Comparison of ENCODE assay signal across 9 mouse cellular contexts in genomic region chr2:35265296-35265695, GRCm38 (mm10). TPM values are rescaled to one million over a fixed set of nuclear protein-coding genes. Genes with fewer than 3 reads are reported as not detected.
DNase-seq lines count a peak whose midpoint lies in the region; ATAC-seq and TF ChIP-seq lines count a peak whose summit lies in the region.
"Had no signal": no experiment of that assay in that cellular context is flagged by ENCODE, and none has a peak within 500 bp of the region (broad histone marks: within the 10 kb centered on the region; RNA-seq: fewer than 3 reads in every experiment).

No protein-coding gene starts in this region.

- DNase-seq in cerebellum, postnatal 10 days = peak; percentile 49 to 57
- no peak for DNase-seq in cerebellum, postnatal 25 days
- peak; percentile 76 for DNase-seq in MEL (ENCODE audit: low read depth, low spot score)
- no peak for DNase-seq in forebrain, embryonic 11.5 days (ENCODE audit: low spot score)
- DNase-seq in hindbrain, embryonic 11.5 days (ENCODE audit: low spot score) = peak; percentile 55
- DNase-seq in limb, embryonic 11.5 days (ENCODE audit: low spot score) = peak; percentile 78
- DNase-seq in neural tube, embryonic 10.5 days (ENCODE audit: extremely low spot score, low spot score) = peak; percentile 48
- no peak for DNase-seq in ovary, adult 18-20 months (ENCODE audit: low spot score)

- WGBS in forebrain, embryonic 11.5 days = 59% methylated on average over 8 of the region's 8 CpGs
- WGBS in hindbrain, embryonic 11.5 days = 52% methylated on average over 8 of the region's 8 CpGs
- WGBS in limb, embryonic 11.5 days = 21% methylated on average over 8 of the region's 8 CpGs

- peaks cover 12 to 20% of the 10 kb centered on the region in 2 experiments for H3K4me1 ChIP-seq in MEL (ENCODE audit: control insufficient read depth in 1 of 2, insufficient read depth in 2 of 2, low read length in 2 of 2)
- peaks cover under 1% of the 10 kb centered on the region; the same call in 1 of the 2 replicates for H3K4me1 ChIP-seq in forebrain, embryonic 11.5 days (replicated peaks; ENCODE audit: control insufficient read depth, insufficient read depth, low read length)
- no peaks in the 10 kb centered on the region; the same call in 1 of the 2 replicates for H3K4me1 ChIP-seq in hindbrain, embryonic 11.5 days (replicated peaks; ENCODE audit: control insufficient read depth, insufficient read depth, low read length)
- peaks cover 11% of the 10 kb centered on the region; the same call in 1 of the 2 replicates for H3K4me1 ChIP-seq in limb, embryonic 11.5 days (ENCODE audit: control insufficient read depth, insufficient read depth, low read length)

- H3K4me3 ChIP-seq in MEL (ENCODE audit: control insufficient read depth in 1 of 2, insufficient read depth in 1 of 2, low read depth in 2 of 2, low read length in 2 of 2) = no peak overlapping the region
- H3K4me3 ChIP-seq in forebrain, embryonic 11.5 days (ENCODE audit: low read depth, low read length) = no peak overlapping the region
- no peak overlapping the region for H3K4me3 ChIP-seq in hindbrain, embryonic 11.5 days (ENCODE audit: low read depth, low read length)
- H3K4me3 ChIP-seq in limb, embryonic 11.5 days (ENCODE audit: low read depth, low read length) = no peak overlapping the region

- H3K27me3 ChIP-seq in MEL (ENCODE audit: control insufficient read depth in 1 of 2, insufficient read depth in 2 of 2, low read length in 2 of 2) = no peaks in the 10 kb centered on the region
- no peaks in the 10 kb centered on the region for H3K27me3 ChIP-seq in forebrain, embryonic 11.5 days (ENCODE audit: control insufficient read depth, insufficient read depth, low read length)
- no peaks in the 10 kb centered on the region for H3K27me3 ChIP-seq in hindbrain, embryonic 11.5 days (ENCODE audit: control insufficient read depth, insufficient read depth, low read length)
- no peaks in the 10 kb centered on the region for H3K27me3 ChIP-seq in limb, embryonic 11.5 days (ENCODE audit: control insufficient read depth, insufficient read depth, low read length)
- H3K27me3 ChIP-seq: Patski had no signal

- no peak for TF ChIP-seq EP300 in MEL (IDR thresholded peaks at IDR 0.05; ENCODE audit: low read depth in 1 of 2, low read length in 2 of 2)

- no peaks in the 10 kb centered on the region for H3K9me3 ChIP-seq in MEL (replicated peaks; ENCODE audit: insufficient read depth, low read length)
- no peaks in the 10 kb centered on the region for H3K9me3 ChIP-seq in forebrain, embryonic 11.5 days (ENCODE audit: control insufficient read depth, low read length)
- no peaks in the 10 kb centered on the region for H3K9me3 ChIP-seq in hindbrain, embryonic 11.5 days (ENCODE audit: control insufficient read depth, low read length)
- no peaks in the 10 kb centered on the region for H3K9me3 ChIP-seq in limb, embryonic 11.5 days (ENCODE audit: control insufficient read depth, low read length)

- no peak overlapping the region for H3K27ac ChIP-seq in MEL (ENCODE audit: control insufficient read depth, low read depth, low read length)
- H3K27ac ChIP-seq in forebrain, embryonic 11.5 days (ENCODE audit: low read depth, low read length) = no peak overlapping the region
- no peak overlapping the region for H3K27ac ChIP-seq in hindbrain, embryonic 11.5 days (ENCODE audit: low read depth, low read length)
- no peak overlapping the region for H3K27ac ChIP-seq in limb, embryonic 11.5 days (replicated peaks; ENCODE audit: low read depth, low read length)

- H3K9ac ChIP-seq in MEL (ENCODE audit: control insufficient read depth, low read depth, low read length, poor library complexity, severe bottlenecking) = no peak overlapping the region
- H3K9ac ChIP-seq in forebrain, embryonic 11.5 days (ENCODE audit: low read length) = no peak overlapping the region
- no peak overlapping the region for H3K9ac ChIP-seq in hindbrain, embryonic 11.5 days (ENCODE audit: low read depth, low read length)
- H3K9ac ChIP-seq in limb, embryonic 11.5 days (ENCODE audit: low read length) = no peak overlapping the region

- H3K36me3 ChIP-seq in MEL (ENCODE audit: control insufficient read depth in 1 of 2, insufficient read depth in 2 of 2, low read length in 2 of 2) = peaks cover 0 to 19% of the 10 kb centered on the region in 2 experiments; a peak in 2 of 4 replicates
- H3K36me3 ChIP-seq in forebrain, embryonic 11.5 days (ENCODE audit: control insufficient read depth, insufficient read depth, low read length) = no peaks in the 10 kb centered on the region
- H3K36me3 ChIP-seq in hindbrain, embryonic 11.5 days (ENCODE audit: control insufficient read depth, insufficient read depth, low read length) = no peaks in the 10 kb centered on the region
- H3K36me3 ChIP-seq in limb, embryonic 11.5 days (ENCODE audit: control insufficient read depth, insufficient read depth, low read length) = no peaks in the 10 kb centered on the region

- peak; percentile 43 to 66 (median 52) for TF ChIP-seq CTCF in MEL (IDR thresholded peaks at IDR 0.05 in 2 of 3, conservative IDR thresholded peaks at IDR 0.05 in 1 of 3; ENCODE audit: control insufficient read depth in 1 of 3, insufficient read depth in 1 of 3, low read depth in 2 of 3, low read length in 3 of 3, poor library complexity in 1 of 3, severe bottlenecking in 1 of 3)

- H3K79me2 ChIP-seq in MEL (ENCODE audit: control insufficient read depth, insufficient read depth, low read length, poor library complexity) = no peaks in the 10 kb centered on the region

- ATAC-seq in forebrain, embryonic 11.5 days (replicated peaks; ENCODE audit: low FRiP score) = peak; percentile 65; the same call in 1 of the 2 replicates
- peak; percentile 49; the same call in 1 of the 2 replicates for ATAC-seq in hindbrain, embryonic 11.5 days (ENCODE audit: low FRiP score)
- ATAC-seq in limb, embryonic 11.5 days (ENCODE audit: insufficient number of reproducible peaks, low FRiP score, low TSS enrichment, low read depth) = peak; percentile 84
- ATAC-seq: Patski had no signal

- TF ChIP-seq POLR2A in MEL (IDR thresholded peaks at IDR 0.05; ENCODE audit: control insufficient read depth in 1 of 2, insufficient read depth in 1 of 2, low read depth in 1 of 2, low read length in 2 of 2, poor library complexity in 1 of 2) = no peak

- peak; percentile 42 for TF ChIP-seq RAD21 in MEL (IDR thresholded peaks at IDR 0.05; ENCODE audit: low read depth, low read length)

- H3K4me2 ChIP-seq in forebrain, embryonic 11.5 days (ENCODE audit: low read depth, low read length, severe bottlenecking) = no peak overlapping the region
- H3K4me2 ChIP-seq in hindbrain, embryonic 11.5 days (replicated peaks; ENCODE audit: low read depth, low read length) = no peak overlapping the region
- H3K4me2 ChIP-seq in limb, embryonic 11.5 days (ENCODE audit: low read depth, severe bottlenecking) = no peak overlapping the region

TF ChIP-seq in MEL, 35 proteins besides CTCF, POLR2A, EP300 and RAD21:
- TF ChIP-seq ETS1 (IDR thresholded peaks at IDR 0.05; ENCODE audit: low read depth, low read length) (0 out of 2 replicates have a peak, but pooled peaks have one; percentile 12), NELFE (IDR thresholded peaks at IDR 0.05; ENCODE audit: low read depth, low read length) (no peak), GABPA (IDR thresholded peaks at IDR 0.05; ENCODE audit: low read depth, low read length) (0 out of 2 replicates have a peak, but pooled peaks have one; percentile 48), TBP (IDR thresholded peaks at IDR 0.05; ENCODE audit: low read depth, low read length) (0 out of 2 replicates have a peak, but pooled peaks have one; percentile 26), MYC (IDR thresholded peaks at IDR 0.05; ENCODE audit: low read depth, low read length) (peak; percentile 93), SIN3A (IDR thresholded peaks at IDR 0.05; ENCODE audit: low read length) (peak; percentile 53; the same call in 1 of the 2 replicates), NRF1 (IDR thresholded peaks at IDR 0.05; ENCODE audit: insufficient read depth, low read depth, low read length, poor library complexity, severe bottlenecking) (no peak), MAX (IDR thresholded peaks at IDR 0.05; ENCODE audit: low read length) (peak; percentile 82), SMC3 (IDR thresholded peaks at IDR 0.05; ENCODE audit: low read depth, low read length) (peak; percentile 42; the same call in 1 of the 2 replicates), MXI1 (IDR thresholded peaks at IDR 0.05; ENCODE audit: low read depth, low read length) (peak; percentile 82), RCOR1 (IDR thresholded peaks at IDR 0.05; ENCODE audit: low read depth, low read length) (no peak)

RNA-seq across cellular contexts. Expression of gene Gsn, which starts 9.1 kb away (rescaled TPM):
- total RNA-seq in MEL (2012; rRNA removed) = 6.0 and 8.0 TPM in 2 replicates
- polyA plus RNA-seq in MEL (2012; ENCODE audit: insufficient read depth in 1 of 2, insufficient read length in 2 of 2, low read depth in 1 of 2, low replicate concordance in 2 of 2, missing spikeins in 1 of 2) = 1 to 10 TPM in 1 of 2 experiments, not detected in 1; 8.2 TPM
- 28.0 and 33.4 TPM in 2 replicates for polyA plus RNA-seq in forebrain, embryonic 11.5 days (2014; fragmentation: Nextera tagmentation; extraction: Ambion mirVana)
- 39.9 and 40.2 TPM in 2 replicates for polyA plus RNA-seq in hindbrain, embryonic 11.5 days (2014; fragmentation: Nextera tagmentation; extraction: Ambion mirVana)
- polyA plus RNA-seq in limb, embryonic 11.5 days (2014; fragmentation: Nextera tagmentation; extraction: Ambion mirVana) = 26.0 and 31.8 TPM in 2 replicates

Comparison
In these comparisons a context has a peak if more than half of its experiments do, and no peak if none do; other contexts are left out.
1. DNase-seq: peak in cerebellum, postnatal 10 days (2 of 2), MEL (single experiment), hindbrain, embryonic 11.5 days (single experiment), limb, embryonic 11.5 days (single experiment) and neural tube, embryonic 10.5 days (single experiment); none in cerebellum, postnatal 25 days (0 of 2), forebrain, embryonic 11.5 days (single experiment) and ovary, adult 18-20 months (single experiment).
2. Peak in every context shown above with its lines, with median percentiles within 50 percentile points of each other: ATAC-seq.